9 mouse cellular contexts compared by ENCODE assay signal in the genomic region with DNA sequence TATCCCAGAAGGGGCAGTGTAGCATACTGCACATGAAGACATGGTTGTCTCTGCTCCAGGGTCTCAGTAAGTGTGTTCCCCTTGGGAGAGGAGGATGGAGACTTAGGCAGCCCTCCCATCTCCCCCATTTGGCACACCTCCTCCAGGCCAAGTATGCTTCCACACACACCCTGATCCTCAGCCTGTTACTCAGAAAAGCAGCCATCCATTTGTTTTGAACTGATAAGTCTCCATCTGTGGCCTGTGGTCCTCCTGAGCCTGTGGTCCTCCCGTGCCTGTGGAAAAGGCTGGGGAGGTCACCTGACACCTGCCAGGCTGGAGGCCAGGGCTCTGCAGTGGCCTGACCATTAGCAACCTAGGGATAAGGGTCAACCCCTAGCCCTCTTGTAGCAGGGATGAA.
DNase-seq lines count a peak whose midpoint lies in the region; ATAC-seq and TF ChIP-seq lines count a peak whose summit lies in the region.
"Had no signal": no experiment of that assay in that cellular context is flagged by ENCODE, and none has a peak within 500 bp of the region (broad histone marks: within the 10 kb centered on the region; RNA-seq: fewer than 3 reads in every experiment).

No protein-coding gene starts in this region.

- H3K9me3 ChIP-seq in heart, embryonic 11.5 days (replicated peaks; ENCODE audit: control insufficient read depth, low read length): no peaks in the 10 kb centered on the region
- no peaks in the 10 kb centered on the region for H3K9me3 ChIP-seq in MEL (replicated peaks; ENCODE audit: insufficient read depth, low read length)
- no peaks in the 10 kb centered on the region for H3K9me3 ChIP-seq in hindbrain, embryonic 13.5 days

- intact Hi-C loops in heart, postnatal 10 days (cut with DNase I): no loop called here

- no peaks in the 10 kb centered on the region for H3K79me2 ChIP-seq in MEL (ENCODE audit: control insufficient read depth, insufficient read depth, low read length, poor library complexity)

- no peak for ATAC-seq in heart, embryonic 11.5 days (replicated peaks; ENCODE audit: insufficient number of reproducible peaks, low FRiP score, low TSS enrichment)
- no peak for ATAC-seq in hindbrain, embryonic 13.5 days (ENCODE audit: low FRiP score)
- ATAC-seq in megakaryocyte-erythroid progenitor cell, adult 5-6 weeks (replicated peaks; ENCODE audit: low FRiP score, low TSS enrichment, poor library complexity, severe bottlenecking): peak; percentile 35

- H3K36me3 ChIP-seq in heart, embryonic 11.5 days (ENCODE audit: control insufficient read depth, insufficient read depth, low read length): no peaks in the 10 kb centered on the region
- peaks cover 0 to 8% of the 10 kb centered on the region in 2 experiments; a peak in 2 of 4 replicates for H3K36me3 ChIP-seq in MEL (ENCODE audit: control insufficient read depth in 1 of 2, insufficient read depth in 2 of 2, low read length in 2 of 2)
- no peaks in the 10 kb centered on the region for H3K36me3 ChIP-seq in hindbrain, embryonic 13.5 days

- H3K4me3 ChIP-seq in heart, embryonic 11.5 days (ENCODE audit: low read depth, low read length): no peak overlapping the region
- no peak overlapping the region for H3K4me3 ChIP-seq in MEL (ENCODE audit: control insufficient read depth in 1 of 2, insufficient read depth in 1 of 2, low read depth in 2 of 2, low read length in 2 of 2)
- H3K4me3 ChIP-seq in hindbrain, embryonic 13.5 days: no peak overlapping the region

- no peaks in the 10 kb centered on the region for H3K27me3 ChIP-seq in heart, embryonic 11.5 days (ENCODE audit: control insufficient read depth, insufficient read depth, low read length)
- no peaks in the 10 kb centered on the region for H3K27me3 ChIP-seq in MEL (ENCODE audit: control insufficient read depth in 1 of 2, insufficient read depth in 2 of 2, low read length in 2 of 2)
- H3K27me3 ChIP-seq in hindbrain, embryonic 13.5 days: 0 out of 2 replicates have a peak, but pooled peaks cover 2% of the 10 kb centered on the region

- WGBS in heart, embryonic 11.5 days (ENCODE audit: insufficient replicate concordance): 26% methylated on average over 1 of the region's 1 CpGs
- WGBS in hindbrain, embryonic 13.5 days: 20% methylated on average over 1 of the region's 1 CpGs

- H3K4me2 ChIP-seq in heart, embryonic 11.5 days: no peak overlapping the region
- no peak overlapping the region for H3K4me2 ChIP-seq in hindbrain, embryonic 13.5 days

- H3K27ac ChIP-seq in heart, embryonic 11.5 days (ENCODE audit: low read depth, low read length): peak overlapping the region; percentile 46; the same call in 1 of the 2 replicates
- no peak overlapping the region for H3K27ac ChIP-seq in MEL (ENCODE audit: control insufficient read depth, low read depth, low read length)
- H3K27ac ChIP-seq in hindbrain, embryonic 13.5 days: peak overlapping the region; percentile 97

- no peak for DNase-seq in heart, postnatal 10 days
- DNase-seq in MEL (ENCODE audit: low read depth, low spot score): no peak
- no peak for DNase-seq in right cerebral cortex, adult 18-20 months
- no peak for DNase-seq in ovary, adult 18-20 months (ENCODE audit: low spot score)
- no peak for DNase-seq in spleen, postnatal 14 days (ENCODE audit: low spot score in 2 of 2)
- DNase-seq: kidney, postnatal 4 days had no signal

- TF ChIP-seq CTCF in MEL (IDR thresholded peaks at IDR 0.05 in 2 of 3, conservative IDR thresholded peaks at IDR 0.05 in 1 of 3; ENCODE audit: control insufficient read depth in 1 of 3, insufficient read depth in 1 of 3, low read depth in 2 of 3, low read length in 3 of 3, poor library complexity in 1 of 3, severe bottlenecking in 1 of 3): no peak

- no peak for TF ChIP-seq EP300 in MEL (IDR thresholded peaks at IDR 0.05; ENCODE audit: low read depth in 1 of 2, low read length in 2 of 2)

- no peak for TF ChIP-seq RAD21 in MEL (IDR thresholded peaks at IDR 0.05; ENCODE audit: low read depth, low read length)

- no peak overlapping the region for H3K9ac ChIP-seq in heart, embryonic 11.5 days (ENCODE audit: low read depth, low read length)
- no peak overlapping the region for H3K9ac ChIP-seq in MEL (ENCODE audit: control insufficient read depth, low read depth, low read length, poor library complexity, severe bottlenecking)
- no peak overlapping the region; the same call in 1 of the 2 replicates for H3K9ac ChIP-seq in hindbrain, embryonic 13.5 days

- peaks cover 61% of the 10 kb centered on the region for H3K4me1 ChIP-seq in heart, embryonic 11.5 days (ENCODE audit: control insufficient read depth, insufficient read depth, low read length)
- H3K4me1 ChIP-seq in MEL (ENCODE audit: control insufficient read depth in 1 of 2, insufficient read depth in 2 of 2, low read length in 2 of 2): peaks cover 10 to 36% of the 10 kb centered on the region in 2 experiments
- peaks cover 76% of the 10 kb centered on the region for H3K4me1 ChIP-seq in hindbrain, embryonic 13.5 days (replicated peaks)

- no peak for TF ChIP-seq POLR2A in MEL (IDR thresholded peaks at IDR 0.05; ENCODE audit: control insufficient read depth in 1 of 2, insufficient read depth in 1 of 2, low read depth in 1 of 2, low read length in 2 of 2, poor library complexity in 1 of 2)

TF ChIP-seq in MEL, 35 proteins besides CTCF, POLR2A, EP300 and RAD21:
- TF ChIP-seq TAL1 (IDR thresholded peaks at IDR 0.05; ENCODE audit: low read length) (peak; percentile 36), USF1 (IDR thresholded peaks at IDR 0.05; ENCODE audit: low read depth, low read length) (peak; percentile 42; the same call in 1 of the 2 replicates), SMC3 (IDR thresholded peaks at IDR 0.05; ENCODE audit: low read depth, low read length) (no peak)
